9 mouse cellular contexts compared by ENCODE assay signal in the genomic region with DNA sequence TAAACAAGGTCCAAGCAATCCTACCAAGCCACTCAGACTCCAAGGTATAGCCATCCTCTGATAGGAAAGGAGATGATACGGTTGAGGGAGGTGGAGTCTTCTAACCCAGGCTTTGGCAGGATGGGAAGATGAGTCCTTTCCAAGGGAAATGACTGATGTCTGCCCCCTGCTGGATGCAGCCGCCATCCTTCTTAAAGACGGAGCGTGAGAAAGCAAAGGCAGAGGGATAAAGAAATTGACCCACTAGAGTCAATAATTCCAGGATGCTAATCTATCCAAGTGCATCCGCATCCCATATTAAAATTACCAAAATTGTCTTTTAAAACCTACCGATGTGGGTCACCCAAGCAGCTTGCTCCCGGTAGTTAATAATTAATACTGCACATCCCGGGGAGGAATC.
A peak's percentile ranks its signal among the peaks of the same experiment; 100 is the strongest.
DNase-seq lines count a peak whose midpoint lies in the region; ATAC-seq and TF ChIP-seq lines count a peak whose summit lies in the region.
"Had no signal": no experiment of that assay in that cellular context is flagged by ENCODE, and none has a peak within 500 bp of the region (broad histone marks: within the 10 kb centered on the region; RNA-seq: fewer than 3 reads in every experiment).

No protein-coding gene starts in this region.

- H3K36me3 ChIP-seq in ES-Bruce4 (ENCODE audit: control insufficient read depth, insufficient read depth, low read length, poor library complexity, severe bottlenecking) = no peaks in the 10 kb centered on the region
- no peaks in the 10 kb centered on the region for H3K36me3 ChIP-seq in embryonic facial prominence, embryonic 11.5 days (replicated peaks; ENCODE audit: control insufficient read depth, insufficient read depth, low read depth, low read length)
- H3K36me3 ChIP-seq: liver, embryonic 15.5 days had no signal

- H3K9me3 ChIP-seq in ES-Bruce4 (replicated peaks; ENCODE audit: control insufficient read depth, insufficient read depth, low read length, poor library complexity, severe bottlenecking) = no peaks in the 10 kb centered on the region
- no peaks in the 10 kb centered on the region for H3K9me3 ChIP-seq in embryonic facial prominence, embryonic 11.5 days (replicated peaks; ENCODE audit: control insufficient read depth, low read length)
- H3K9me3 ChIP-seq: liver, embryonic 15.5 days had no signal

- 60% methylated on average over 8 of the region's 8 CpGs for WGBS in cerebellum, adult 2 months
- WGBS in embryonic facial prominence, embryonic 11.5 days = 63% methylated on average over 8 of the region's 8 CpGs

- H3K27me3 ChIP-seq in cerebellum, adult 2 months (ENCODE audit: control insufficient read depth, insufficient read depth, low read length) = no peaks in the 10 kb centered on the region; the same call in 1 of the 2 replicates
- no peaks in the 10 kb centered on the region; the same call in 1 of the 2 replicates for H3K27me3 ChIP-seq in ES-Bruce4 (ENCODE audit: control insufficient read depth, insufficient read depth, low read length, poor library complexity, severe bottlenecking)
- H3K27me3 ChIP-seq in embryonic facial prominence, embryonic 11.5 days (ENCODE audit: control insufficient read depth, insufficient read depth, low read length) = no peaks in the 10 kb centered on the region
- H3K27me3 ChIP-seq: liver, embryonic 15.5 days had no signal

- H3K4me3 ChIP-seq in cerebellum, adult 2 months (replicated peaks; ENCODE audit: insufficient read depth, low read depth, low read length) = no peak overlapping the region
- H3K4me3 ChIP-seq in ES-Bruce4 (ENCODE audit: low read depth, low read length) = no peak overlapping the region
- no peak overlapping the region for H3K4me3 ChIP-seq in embryonic facial prominence, embryonic 11.5 days (ENCODE audit: low read depth, low read length)
- H3K4me3 ChIP-seq: liver, embryonic 15.5 days had no signal

- no peak overlapping the region for H3K4me2 ChIP-seq in embryonic facial prominence, embryonic 11.5 days (ENCODE audit: low read depth, low read length)
- H3K4me2 ChIP-seq: liver, embryonic 15.5 days had no signal

- H3K4me1 ChIP-seq in cerebellum, adult 2 months (ENCODE audit: control insufficient read depth, insufficient read depth, low read length) = no peaks in the 10 kb centered on the region
- H3K4me1 ChIP-seq in ES-Bruce4 (ENCODE audit: control insufficient read depth, insufficient read depth, low read length) = no peaks in the 10 kb centered on the region
- H3K4me1 ChIP-seq in embryonic facial prominence, embryonic 11.5 days (ENCODE audit: control insufficient read depth, insufficient read depth, low read length) = 0 out of 2 replicates have a peak, but pooled peaks cover 3% of the 10 kb centered on the region
- H3K4me1 ChIP-seq: liver, embryonic 15.5 days had no signal

- H3K27ac ChIP-seq in cerebellum, adult 2 months (ENCODE audit: insufficient read depth, low read length) = no peak overlapping the region
- H3K27ac ChIP-seq in ES-Bruce4 (ENCODE audit: insufficient read depth, low read length) = no peak overlapping the region
- no peak overlapping the region for H3K27ac ChIP-seq in embryonic facial prominence, embryonic 11.5 days (replicated peaks; ENCODE audit: low read depth, low read length)
- H3K27ac ChIP-seq: liver, embryonic 15.5 days had no signal

- no peak for ATAC-seq in embryonic facial prominence, embryonic 11.5 days (replicated peaks; ENCODE audit: insufficient number of reproducible peaks, low FRiP score, low TSS enrichment, low read depth)
- no peak for ATAC-seq in inflammation-experienced regulatory T-cells, adult 6 months

- H3K9ac ChIP-seq in ES-Bruce4 (ENCODE audit: low read depth, poor library complexity, severe bottlenecking) = no peak overlapping the region
- H3K9ac ChIP-seq in embryonic facial prominence, embryonic 11.5 days (replicated peaks; ENCODE audit: low read length) = no peak overlapping the region
- H3K9ac ChIP-seq: liver, embryonic 15.5 days had no signal

- no peak for TF ChIP-seq EP300 in ES-Bruce4 (IDR thresholded peaks at IDR 0.05; ENCODE audit: insufficient read depth, low read depth, low read length)

- TF ChIP-seq POLR2A in cerebellum, adult 2 months (IDR thresholded peaks at IDR 0.05; ENCODE audit: borderline replicate concordance, insufficient read depth, low read length) = no peak
- no peak for TF ChIP-seq POLR2A in ES-Bruce4 (IDR thresholded peaks at IDR 0.05; ENCODE audit: insufficient read depth, low read length)

- peak; percentile 3 to 15 for DNase-seq in cerebellum, adult 2 months
- DNase-seq in cerebellum, adult 8-10 months = no peak
- DNase-seq in embryonic facial prominence, embryonic 11.5 days (ENCODE audit: low spot score) = peak; percentile 63
- peak; percentile 61 for DNase-seq in layer of hippocampus, adult 11-12 months (ENCODE audit: low spot score)
- peak; percentile 61 for DNase-seq in lung, postnatal 10 days
- DNase-seq in right cerebral cortex, postnatal 36 days (ENCODE audit: low spot score in 2 of 2) = peak; percentile 12 to 19

- peak; percentile 12; the same call in 1 of the 2 replicates for TF ChIP-seq CTCF in cerebellum, adult 2 months (IDR thresholded peaks at IDR 0.05; ENCODE audit: borderline replicate concordance, insufficient read depth, low read depth, low read length)
- TF ChIP-seq CTCF in ES-Bruce4 (IDR thresholded peaks at IDR 0.05; ENCODE audit: low read depth, low read length) = peak; percentile 56
